Mouse (Mus musculus) liver, embryonic 14.5 days (tissue): ENCODE results near the gene Mrpl45. TPM values are rescaled to one million over a fixed set of nuclear protein-coding genes. Genes with fewer than 3 reads are reported as not detected.

ENCODE experiments used
- ATAC-seq: fragments of 200-750 bp; cut with Nextera tagmentation; 2 replicates; pipeline ENCODE4 v1.8.0; 2017; ENCODE audit warnings: moderate number of reproducible peaks, mild to moderate bottlenecking, moderate library complexity; ENCODE audit not compliant: insufficient read depth
- DNase-seq, 3 experiments: peaks; one replicate each; pipeline ENCODE4 v3.0.0-alpha.2; 2012 to 2013; ENCODE audit warnings: low read depth in 3 of 3, low spot score in 3 of 3
- H3K27ac ChIP-seq: fragments of 300-500 bp; sonication (generic); 2 replicates; pipeline ENCODE4 v1.5.1; 2014; ENCODE audit warnings: moderate library complexity, mild to moderate bottlenecking, control low read depth, inconsistent platforms
- H3K27me3 ChIP-seq: fragments of 300-500 bp; sonication (generic); 2 replicates; pipeline ENCODE4 v1.6.1; 2014; ENCODE audit warnings: mild to moderate bottlenecking, low read length, moderate library complexity; ENCODE audit not compliant: control insufficient read depth, insufficient read depth
- H3K36me3 ChIP-seq: fragments of 300-500 bp; sonication (generic); replicated peaks from 2 replicates; pipeline ENCODE4 v1.6.1; 2014; ENCODE audit warnings: low read depth; ENCODE audit not compliant: control insufficient read depth, insufficient read depth
- H3K4me1 ChIP-seq, 2 experiments: fragments of 200-500 bp in 1 of 2; fragments of 300-500 bp in 1 of 2; sonication (generic) in 1 of 2; replicated peaks; 2 replicates each; pipeline ENCODE4 v1.6.1; 2012 to 2014; ENCODE audit warnings: antibody characterized with exemption in 1 of 2, inconsistent platforms in 1 of 2, low read length in 1 of 2; ENCODE audit not compliant: control insufficient read depth in 2 of 2, insufficient read depth in 2 of 2
- H3K4me2 ChIP-seq: fragments of 300-500 bp; sonication (generic); 2 replicates; pipeline ENCODE4 v1.6.1; 2014; ENCODE audit warnings: low read depth, mild to moderate bottlenecking, control low read depth, moderate library complexity
- H3K4me3 ChIP-seq, 2 experiments: fragments of 200-500 bp in 1 of 2; fragments of 300-500 bp in 1 of 2; sonication (generic) in 1 of 2; 2 replicates each; pipeline ENCODE4 v1.5.1; 2012 to 2014; ENCODE audit warnings: low read depth in 2 of 2, low read length in 2 of 2, mild to moderate bottlenecking in 2 of 2, control low read depth in 1 of 2, inconsistent platforms in 1 of 2, moderate library complexity in 1 of 2; ENCODE audit not compliant: insufficient read depth in 1 of 2
- H3K9ac ChIP-seq: fragments of 300-500 bp; sonication (generic); replicated peaks from 2 replicates; pipeline ENCODE4 v1.6.1; 2014; ENCODE audit warnings: mild to moderate bottlenecking, control low read depth, moderate library complexity
- H3K9me3 ChIP-seq: fragments of 300-500 bp; sonication (generic); 2 replicates; pipeline ENCODE4 v1.6.1; 2016; ENCODE audit warnings: low read length, mixed read lengths; ENCODE audit not compliant: control insufficient read depth
- CTCF ChIP-seq: IDR thresholded peaks from 2 replicates; pipeline ENCODE4 v1.5.1; 2016; ENCODE audit warnings: antibody characterized with exemption, low read depth, control low read depth
- EP300 ChIP-seq: IDR thresholded peaks from 2 replicates; pipeline ENCODE4 v1.6.1; 2016; ENCODE audit warnings: antibody characterized with exemption, low read depth
- WGBS: fragments of 180-500 bp; shearing (Covaris S2); extraction: QIAGEN DNeasy Blood & Tissue Kit; methylation state at CpG from one replicate; pipeline ENCODE4 v1.1.7; 2014; ENCODE audit not compliant: insufficient replicate concordance; 5-methylcytosine and 5-hydroxymethylcytosine counted together
- polyA plus RNA-seq, 2 experiments: library from polyadenylated mRNA; depleted of rRNA in 1 of 2; stranded (reverse) in 1 of 2; unstranded in 1 of 2; fragments of >200 nt; fragmentation: Nextera tagmentation in 1 of 2; extraction: Ambion mirVana in 1 of 2; gene quantifications; 2 replicates each; pipeline versions ENCODE4 v1.2.1 to v1.2.3; 2012 to 2014

The Mrpl45 gene
- polyA plus RNA-seq, 2 experiments, result 13.1 to 22.8 TPM

DNA sequence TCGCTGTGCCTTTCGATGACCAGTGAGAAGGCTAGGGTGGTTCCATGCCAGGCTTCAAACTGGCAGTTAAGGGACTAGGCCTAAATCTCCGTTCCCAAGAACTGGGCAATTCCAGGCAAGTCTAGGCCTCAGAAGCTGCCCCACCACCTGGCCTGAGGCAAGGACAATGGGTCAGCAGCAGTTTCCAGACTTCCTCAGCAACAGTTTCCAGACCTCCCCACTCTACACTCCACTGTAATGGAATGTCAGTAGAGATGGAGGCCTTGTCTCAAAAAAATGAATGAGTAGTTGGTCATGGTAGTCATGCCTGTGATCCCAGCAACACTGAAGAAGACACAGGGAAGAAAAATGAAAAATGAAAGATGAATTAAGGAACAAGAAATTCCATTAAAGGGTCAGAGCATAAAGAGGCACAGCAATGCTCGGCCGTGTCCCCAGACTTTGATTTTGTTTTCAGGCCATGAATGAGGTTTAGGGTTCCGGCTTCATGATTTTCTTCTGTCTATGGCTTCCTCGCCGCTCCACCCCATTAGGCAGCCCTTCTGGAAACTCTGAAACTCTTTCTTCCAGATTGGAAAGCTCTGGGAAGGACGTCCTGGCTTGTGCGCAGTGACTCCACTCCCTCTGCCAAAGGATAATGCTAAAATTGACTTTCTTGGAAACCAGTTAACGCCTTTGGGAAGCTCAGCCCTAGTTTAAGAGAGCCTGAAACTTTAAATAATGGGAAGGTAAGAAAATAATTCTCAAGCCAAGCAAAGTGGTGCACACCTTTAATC is 8.0 kb upstream of the Mrpl45 start:
- Histone ChIP-seq H3K4me1 (peaks cover 0 to 11% of the 10 kb centered on the region in 2 experiments; a peak in 2 of 4 replicates), H3K36me3 (no peaks in the 10 kb centered on the region), H3K27ac (no peak overlapping the region), H3K9ac (no peak overlapping the region), H3K4me3 (no peak overlapping the region), H3K27me3 (peaks cover 17% of the 10 kb centered on the region), H3K9me3 (no peaks in the 10 kb centered on the region), H3K4me2 (no peak overlapping the region)
- DNase-seq (no peak), ATAC-seq (no peak)
- TF ChIP-seq EP300 (no peak), CTCF (no peak)
- WGBS, result 75% methylated on average over 11 of the region's 11 CpGs

DNA sequence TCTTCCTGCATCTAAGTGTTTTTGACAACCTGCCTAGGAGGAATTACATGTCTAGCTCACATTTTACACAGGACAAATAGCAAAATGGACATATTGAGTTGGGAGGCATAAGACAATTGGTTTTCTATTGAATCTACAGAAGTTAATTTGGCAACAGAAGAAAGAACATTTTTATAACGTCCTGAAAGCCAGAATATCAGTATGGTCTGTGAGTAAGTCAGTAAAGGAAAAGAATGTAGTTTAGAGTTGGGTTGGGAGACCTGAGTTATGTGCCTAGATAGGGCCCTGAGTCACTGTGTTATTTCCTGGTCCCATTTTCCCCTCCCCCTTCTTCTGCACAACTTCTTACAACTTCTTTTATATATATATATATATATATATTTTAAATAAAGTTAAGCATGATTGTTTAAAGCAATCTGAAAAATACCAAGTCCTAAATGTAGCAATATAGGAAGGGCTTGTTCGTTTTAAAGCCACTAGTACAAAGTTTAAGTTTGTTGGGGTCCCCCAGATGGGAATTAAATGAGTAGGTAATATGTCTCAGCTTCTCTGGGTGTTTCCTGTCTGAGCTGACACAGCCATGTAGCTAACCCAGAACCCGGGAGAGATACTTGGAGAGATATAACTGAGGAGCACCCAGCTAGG is 6.6 kb upstream of the Mrpl45 start:
- Histone ChIP-seq H3K27ac (no peak overlapping the region), H3K9ac (no peak overlapping the region), H3K9me3 (no peaks in the 10 kb centered on the region), H3K4me2 (peak overlapping the region; percentile 52), H3K4me1 (peaks cover 0 to 11% of the 10 kb centered on the region in 2 experiments; a peak in 2 of 4 replicates), H3K36me3 (no peaks in the 10 kb centered on the region), H3K4me3 (no peak overlapping the region; a peak in 1 of 4 replicates), H3K27me3 (peaks cover 17% of the 10 kb centered on the region)
- 15% methylated on average over 3 of the region's 3 CpGs for WGBS
- no peak for DNase-seq
- no peak for ATAC-seq
- TF ChIP-seq EP300 (no peak), CTCF (no peak)

DNA sequence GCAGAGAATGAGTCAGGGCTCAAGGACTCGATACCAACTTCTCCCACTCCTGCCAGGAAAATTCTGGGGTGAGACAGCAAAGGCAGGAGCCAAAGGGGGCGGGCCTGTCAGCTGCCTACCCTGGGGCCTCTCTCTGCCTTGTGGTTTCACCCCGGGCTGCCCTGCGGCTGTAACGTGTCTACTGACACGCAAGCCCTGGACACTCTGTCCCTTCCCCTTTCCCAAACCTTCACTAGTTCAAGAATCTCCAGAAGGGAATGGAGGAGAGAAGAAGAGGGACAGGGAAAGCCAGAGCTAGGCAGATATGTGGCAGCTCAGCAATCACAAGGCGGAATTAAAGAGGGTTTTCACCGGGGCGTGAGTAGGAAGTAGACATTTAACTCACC is 6.1 kb upstream of the Mrpl45 start:
- peaks cover 17% of the 10 kb centered on the region for H3K27me3 ChIP-seq
- H3K27ac ChIP-seq, result no peak overlapping the region
- peaks cover 0 to 11% of the 10 kb centered on the region in 2 experiments; a peak in 2 of 4 replicates for H3K4me1 ChIP-seq
- no peak for DNase-seq
- H3K4me2 ChIP-seq, result peak overlapping the region; percentile 52
- no peak for ATAC-seq
- peak overlapping the region; percentile 36 to 54 for H3K4me3 ChIP-seq
- TF ChIP-seq EP300, result no peak
- TF ChIP-seq CTCF, result no peak
- no peaks in the 10 kb centered on the region for H3K9me3 ChIP-seq
- no peak overlapping the region for H3K9ac ChIP-seq
- no peaks in the 10 kb centered on the region for H3K36me3 ChIP-seq
- under 1% methylated on average over 9 of the region's 9 CpGs for WGBS

DNA sequence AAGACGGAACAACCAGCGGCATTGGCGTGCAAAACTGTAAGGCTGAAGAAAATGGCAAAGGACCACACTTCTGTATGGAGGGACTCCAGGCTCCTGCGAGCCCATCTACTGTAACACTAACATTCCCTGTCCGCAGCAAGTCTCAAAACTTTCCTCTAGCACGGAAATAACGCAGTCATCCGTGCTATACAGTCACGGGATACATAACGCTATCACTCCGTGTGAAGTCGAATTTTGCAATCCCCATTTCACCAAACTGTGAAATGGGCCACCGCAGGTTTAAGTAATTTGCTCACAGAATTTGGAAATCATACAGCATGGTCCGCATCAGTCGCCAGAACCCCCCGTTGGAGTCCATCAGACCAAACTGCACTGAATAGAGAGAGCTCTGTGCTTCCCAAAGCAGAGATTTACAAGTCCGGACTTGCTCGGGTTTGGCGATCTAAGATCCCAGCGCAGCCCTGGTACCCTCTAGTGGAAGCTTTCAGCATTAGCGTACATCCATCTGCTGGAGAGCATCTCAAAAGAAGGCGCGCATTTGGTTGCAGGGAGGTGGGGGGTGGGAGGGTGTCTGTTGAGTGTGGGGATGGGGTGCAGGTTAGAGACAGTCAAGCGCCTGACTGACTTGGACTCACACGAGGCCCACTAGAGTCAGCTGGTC is 5.5 kb upstream of the Mrpl45 start:
- Histone ChIP-seq H3K27me3 (peaks cover 17% of the 10 kb centered on the region), H3K36me3 (no peaks in the 10 kb centered on the region), H3K4me3 (peak overlapping the region; percentile 36 to 54), H3K4me1 (peaks cover under 1 to 11% of the 10 kb centered on the region in 2 experiments; a peak in 3 of 4 replicates), H3K9me3 (no peaks in the 10 kb centered on the region), H3K27ac (no peak overlapping the region), H3K9ac (no peak overlapping the region), H3K4me2 (peak overlapping the region; percentile 52)
- ATAC-seq (0 out of 2 replicates have a peak, but pooled peaks have one; percentile 25), DNase-seq (peak in 2 of 3 experiments; percentile 43 to 47)
- peak; percentile 73 for TF ChIP-seq CTCF
- no peak for TF ChIP-seq EP300
- under 1% methylated on average over 25 of the region's 25 CpGs for WGBS
